ENCODE assay signal across 1 mouse cellular context in the genomic region with DNA sequence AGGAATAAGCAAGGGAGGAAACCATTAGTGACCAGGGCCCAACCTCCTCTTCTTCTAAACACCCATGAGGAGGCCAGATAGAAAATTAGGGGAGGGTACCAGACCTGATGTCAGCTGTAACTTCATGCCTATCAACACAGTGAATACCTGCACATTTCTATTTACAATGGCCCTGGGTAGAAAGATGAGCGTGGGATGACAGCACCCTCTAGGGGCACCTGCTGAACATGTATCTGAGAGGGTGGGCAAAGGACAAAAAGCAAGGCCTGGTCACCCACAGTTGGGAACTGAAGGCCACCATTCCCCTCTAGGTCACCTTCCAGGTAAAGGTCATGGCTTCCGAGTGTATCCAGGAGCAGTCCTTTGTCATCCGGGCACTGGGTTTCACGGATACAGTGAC.
A peak's percentile ranks its signal among the peaks of the same experiment; 100 is the strongest.
TF ChIP-seq lines count a peak whose summit lies in the region.

No protein-coding gene starts in this region.

TF ChIP-seq in MEL, 35 proteins besides CTCF, POLR2A, EP300 and RAD21:
- 0 out of 2 replicates have a peak, but pooled peaks have one; percentile 8 for TF ChIP-seq SMC3 (IDR thresholded peaks at IDR 0.05; ENCODE audit: low read depth, low read length)
- TF ChIP-seq UBTF (IDR thresholded peaks at IDR 0.05; ENCODE audit: borderline replicate concordance, insufficient read depth, low read depth, low read length) = no peak
